Mouse (Mus musculus): ENCODE results near the gene Suco.

- TF ChIP-seq POLR2A (IDR thresholded peaks at IDR 0.05; ENCODE audit: control insufficient read depth, extremely low read depth, insufficient read depth, low read length, poor library complexity) (no peak), CTCF (IDR thresholded peaks at IDR 0.05; ENCODE audit: borderline replicate concordance, control insufficient read depth, extremely low read depth, insufficient read depth, low read length, poor library complexity) (no peak)
These were observed 84.4 kb downstream of the Suco start for GRCm38 (mm10) chr1:161791854-161792686.
